Mouse (Mus musculus) heart, postnatal 10 days (tissue): ENCODE data around the gene Arf4. TPM values are rescaled to one million over a fixed set of nuclear protein-coding genes. Genes with fewer than 3 reads are reported as not detected.
A peak's percentile ranks its signal among the peaks of the same experiment; 100 is the strongest.

Experiments
- DNase-seq, 2 experiments: peaks; one replicate each; pipeline ENCODE4 v3.0.0; 2021
- intact Hi-C: fragments of 180-260 bp; cut with DNase I; formaldehyde crosslinking; loops from one replicate; pipeline ENCODE4 v1.15.1; 2025
- total RNA-seq, 2 experiments: library from RNA; stranded (reverse); gene quantifications; 2 replicates each; pipeline ENCODE4 v1.2.3; 2021

Gene Arf4
- 100 to 1,000 TPM; 127 to 134 TPM for total RNA-seq

GRCm38 (mm10) chr14:26637851-26638707 is at the start of gene Arf4:
Gene Arf4, plus strand, starts transcription at chr14:26638074.
- intact Hi-C loops: loop anchor here (2.0 to 5.0 kb wide), 3 partner anchors 31 to 146 kb away; partner anchors contain the start of genes Pde12 and Slmap
- peak; percentile 98 to 99 for DNase-seq

- intact Hi-C loops: no loop called here
These were observed 46.5 kb upstream of the Arf4 start for GRCm38 (mm10) chr14:26591353-26591752.

GRCm38 (mm10) chr14:26593281-26593895 is 44.5 kb upstream of the Arf4 start:
- intact Hi-C loops: no loop called here

More at GRCm38 (mm10) chr14:26591353-26591752, 46.5 kb upstream of the Arf4 start:
- no peak for DNase-seq

GRCm38 (mm10) chr14:26595167-26595566 is 42.7 kb upstream of the Arf4 start:
- DNase-seq: no peak
- intact Hi-C loops: no loop called here

More at GRCm38 (mm10) chr14:26593281-26593895, 44.5 kb upstream of the Arf4 start:
- DNase-seq: no peak

- intact Hi-C loops: no loop called here
- DNase-seq: no peak
These were observed 42.0 kb upstream of the Arf4 start for GRCm38 (mm10) chr14:26595695-26596365.

- intact Hi-C loops: loop anchor here (5.0 kb wide), 1 partner anchor 113 kb away; no protein-coding TSS in a partner anchor
- DNase-seq: no peak
These were observed 32.5 kb upstream of the Arf4 start for GRCm38 (mm10) chr14:26605354-26605753.

- no peak for DNase-seq
- intact Hi-C loops: loop anchor here (5.0 kb wide), 1 partner anchor 117 kb away; no protein-coding TSS in a partner anchor
These were observed 28.2 kb upstream of the Arf4 start for GRCm38 (mm10) chr14:26609674-26610073.

- intact Hi-C loops: no loop called here
- DNase-seq: no peak
These were observed 27.2 kb upstream of the Arf4 start for GRCm38 (mm10) chr14:26610689-26611088.

- intact Hi-C loops: no loop called here
- DNase-seq: no peak
These were observed 12.6 kb upstream of the Arf4 start for GRCm38 (mm10) chr14:26625301-26625700.

- intact Hi-C loops: no loop called here
- no peak for DNase-seq
These were observed 11.2 kb upstream of the Arf4 start for GRCm38 (mm10) chr14:26626605-26627140.

- intact Hi-C loops: loop anchor here (5.0 kb wide), 2 partner anchors 105 to 145 kb away; partner anchors contain the start of gene Slmap
- DNase-seq: peak; percentile 75 to 82
These were observed 636 bp upstream of the Arf4 start for GRCm38 (mm10) chr14:26637025-26637850.

- intact Hi-C loops: loop anchor here (2.0 to 5.0 kb wide), 3 partner anchors 30 to 146 kb away; partner anchors contain the start of genes Pde12 and Slmap
- DNase-seq: peak; percentile 74 to 78
These were observed 822 bp downstream of the Arf4 start for GRCm38 (mm10) chr14:26638708-26639084.

GRCm38 (mm10) chr14:26639251-26639650 is 1.4 kb downstream of the Arf4 start:
- DNase-seq: peak; percentile 13 to 23
- intact Hi-C loops: loop anchor here (2.0 to 5.0 kb wide), 3 partner anchors 30 to 147 kb away; partner anchors contain the start of genes Pde12 and Slmap

GRCm38 (mm10) chr14:26639961-26640360 is 2.1 kb downstream of the Arf4 start:
- no peak for DNase-seq
- intact Hi-C loops: loop anchor here (2.0 to 5.0 kb wide), 3 partner anchors 29 to 148 kb away; partner anchors contain the start of genes Pde12 and Slmap

GRCm38 (mm10) chr14:26643006-26643624 is 5.2 kb downstream of the Arf4 start:
- no peak for DNase-seq
- intact Hi-C loops: no loop called here

- intact Hi-C loops: no loop called here
- DNase-seq: no peak
These were observed 8.2 kb downstream of the Arf4 start for GRCm38 (mm10) chr14:26645989-26646650.

GRCm38 (mm10) chr14:26647811-26648210 is 9.9 kb downstream of the Arf4 start:
- no peak for DNase-seq

GRCm38 (mm10) chr14:26651901-26652300 is 14.0 kb downstream of the Arf4 start:
- no peak for DNase-seq

More at GRCm38 (mm10) chr14:26647811-26648210, 9.9 kb downstream of the Arf4 start:
- intact Hi-C loops: no loop called here

More at GRCm38 (mm10) chr14:26651901-26652300, 14.0 kb downstream of the Arf4 start:
- intact Hi-C loops: no loop called here
